Mouse (Mus musculus) c-Kit-positive CD71-positive TER-119-negative erythroid progenitor cells, embryonic 14.5 days (primary cell): ENCODE measurements around the gene Sf3b6.

Experiments
- DNase-seq: peaks from one replicate; pipeline ENCODE4 v3.0.0-alpha.2; 2013; ENCODE audit warnings: low read depth

Gene Sf3b6

GRCm38 (mm10) chr12:4840741-4841140 lies 23.4 kb downstream of the Sf3b6 start:
- DNase-seq = no peak

DNA sequence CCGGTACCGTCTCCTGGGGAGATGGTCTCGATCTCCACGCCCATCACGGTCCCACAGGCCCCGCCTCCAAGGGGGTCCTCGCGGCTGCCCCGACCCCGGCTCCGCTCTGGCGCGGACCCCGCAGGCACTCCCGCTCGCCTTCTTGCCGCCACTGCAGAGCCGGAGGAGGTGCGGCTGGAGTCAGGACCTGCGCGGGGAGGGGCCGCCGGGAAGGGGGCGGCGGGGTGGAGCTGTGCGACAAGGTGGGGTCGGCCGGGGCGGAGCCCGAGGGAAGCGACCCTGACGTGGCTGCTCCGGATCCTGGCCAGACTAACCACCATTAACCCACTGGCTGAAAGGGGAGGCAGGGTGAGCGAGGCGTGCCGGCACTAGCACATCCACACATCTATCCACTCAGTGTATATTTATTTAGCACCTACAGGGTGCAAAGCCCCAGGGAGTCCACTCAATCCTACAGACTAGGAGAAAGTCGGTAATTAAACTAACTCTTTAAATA lies 24.1 kb downstream of the Sf3b6 start, which contains the start of gene Fkbp1b:
Gene Fkbp1b (minus strand): TSS at position 200 of the 496 bp plus-strand sequence.
- DNase-seq = no peak

GRCm38 (mm10) chr12:4842456-4842855 lies 25.1 kb downstream of the Sf3b6 start:
- DNase-seq = no peak

- peak; percentile 89 for DNase-seq
Measured at GRCm38 (mm10) chr12:4842890-4843597, 25.7 kb downstream of the Sf3b6 start, which contains the start of gene Wdcp. Gene Wdcp (plus strand): TSS chr12:4843303.

DNA sequence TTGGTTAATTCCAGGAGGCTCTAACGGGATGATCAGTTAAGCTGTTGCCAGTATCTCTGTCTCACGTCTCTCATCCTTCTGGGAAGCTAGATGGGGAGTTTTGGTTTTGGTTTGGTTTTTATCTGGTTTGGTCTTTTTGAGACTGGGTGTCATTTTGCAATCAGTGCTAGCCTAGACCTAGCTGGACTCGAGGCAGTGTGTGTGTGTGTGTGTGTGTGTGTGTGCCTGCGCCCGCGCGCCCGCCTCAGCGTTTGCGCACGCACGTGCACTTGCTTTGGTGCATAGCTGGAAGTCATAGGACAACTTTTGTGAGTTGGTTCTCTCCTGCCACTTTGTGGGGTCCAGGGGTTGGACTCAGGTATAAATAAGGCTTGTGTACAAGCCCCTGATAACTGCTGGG lies 26.4 kb downstream of the Sf3b6 start:
- DNase-seq = no peak

- DNase-seq = no peak
Measured at GRCm38 (mm10) chr12:4856160-4856559, 38.8 kb downstream of the Sf3b6 start.

DNA sequence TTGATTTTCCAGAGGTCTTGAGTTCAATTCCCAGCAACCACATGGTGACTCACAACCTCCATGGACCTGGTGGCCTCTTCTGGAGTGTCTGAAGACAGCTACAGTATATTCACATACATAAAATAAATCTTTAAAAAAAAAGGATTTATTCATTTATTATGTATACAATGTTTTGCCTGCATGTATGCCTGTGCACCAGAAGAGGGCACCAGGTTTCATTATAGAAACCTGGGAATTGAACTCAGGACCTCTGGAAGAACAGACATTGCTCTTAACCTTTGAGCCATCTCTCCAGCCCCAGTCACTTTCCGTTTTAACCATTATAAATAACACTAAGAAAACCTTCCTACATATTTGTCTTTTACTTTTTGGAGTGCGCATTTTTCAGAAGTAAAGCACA lies 39.5 kb downstream of the Sf3b6 start:
- DNase-seq = no peak

DNA sequence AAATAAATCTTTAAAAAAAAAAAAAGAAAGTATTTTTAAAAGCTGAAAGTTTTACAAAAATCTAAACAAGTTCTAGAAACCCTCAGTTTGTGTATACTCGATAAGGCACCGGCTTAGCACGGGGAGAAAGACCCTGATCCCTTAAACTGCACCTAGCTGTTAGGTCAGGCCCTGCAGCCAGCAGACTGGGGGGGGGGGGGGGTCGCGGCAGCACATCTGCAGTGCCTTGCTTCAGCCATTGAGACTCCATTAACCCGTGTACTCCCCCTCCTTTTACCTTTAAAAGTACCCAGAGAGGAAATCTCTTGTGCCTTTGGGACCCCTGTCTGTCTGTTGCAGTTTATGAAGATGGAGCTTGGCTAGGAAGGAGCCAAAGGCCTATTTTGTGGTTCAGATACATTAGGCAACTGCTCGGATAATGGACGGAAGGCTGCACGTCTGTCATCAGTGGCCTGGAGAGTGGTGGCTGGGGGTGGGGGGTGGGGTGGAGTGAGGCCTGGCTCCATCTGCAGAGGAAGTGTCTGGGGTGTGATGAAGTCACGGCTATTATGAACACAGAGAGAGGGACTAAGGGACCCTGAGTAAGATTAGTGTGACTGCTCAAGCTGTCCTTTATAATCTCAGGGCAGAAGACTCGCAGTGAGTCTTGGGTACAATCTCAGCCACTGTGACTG lies 42.0 kb downstream of the Sf3b6 start:
- no peak for DNase-seq

DNA sequence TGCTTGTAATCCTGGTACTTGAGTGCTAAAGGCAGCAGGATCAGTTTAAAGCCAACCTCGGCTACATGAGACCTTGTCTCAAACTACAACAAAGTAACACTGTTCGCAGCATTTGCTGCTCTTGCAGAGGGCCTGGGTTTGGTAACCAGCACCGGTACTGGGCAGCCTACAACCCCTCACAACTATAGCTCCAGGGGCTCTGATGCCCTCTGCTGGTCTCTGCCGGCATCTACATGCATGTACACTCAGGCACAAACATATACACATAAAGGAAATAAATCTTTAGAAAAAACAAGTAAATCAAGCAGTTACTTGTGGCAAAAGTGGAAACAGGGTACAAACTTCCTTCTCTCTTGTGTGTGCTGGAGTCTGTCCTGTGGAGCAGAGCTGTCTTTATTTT lies 45.3 kb downstream of the Sf3b6 start:
- no peak for DNase-seq

- no peak for DNase-seq
Measured at GRCm38 (mm10) chr12:4863654-4864337, 46.5 kb downstream of the Sf3b6 start.

DNA sequence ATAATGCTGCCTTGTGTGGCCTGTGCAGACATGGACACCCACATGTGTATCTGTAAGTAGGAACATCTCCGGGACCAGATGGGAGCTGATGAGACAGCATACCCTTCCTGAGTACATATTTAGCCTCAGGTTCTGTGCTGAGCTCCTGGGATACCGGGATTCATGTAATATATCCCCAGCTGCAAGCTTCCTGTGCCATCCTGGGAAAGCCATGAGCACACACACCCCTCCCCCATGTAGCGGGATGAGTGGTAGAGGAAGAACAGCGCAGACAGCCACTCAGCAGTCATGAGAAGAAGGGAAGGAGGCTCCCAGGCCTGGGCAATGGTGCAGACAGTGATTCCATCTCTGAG lies 47.0 kb downstream of the Sf3b6 start:
- DNase-seq = no peak

- no peak for DNase-seq
Measured at GRCm38 (mm10) chr12:4868924-4869323, 51.6 kb downstream of the Sf3b6 start.

DNA sequence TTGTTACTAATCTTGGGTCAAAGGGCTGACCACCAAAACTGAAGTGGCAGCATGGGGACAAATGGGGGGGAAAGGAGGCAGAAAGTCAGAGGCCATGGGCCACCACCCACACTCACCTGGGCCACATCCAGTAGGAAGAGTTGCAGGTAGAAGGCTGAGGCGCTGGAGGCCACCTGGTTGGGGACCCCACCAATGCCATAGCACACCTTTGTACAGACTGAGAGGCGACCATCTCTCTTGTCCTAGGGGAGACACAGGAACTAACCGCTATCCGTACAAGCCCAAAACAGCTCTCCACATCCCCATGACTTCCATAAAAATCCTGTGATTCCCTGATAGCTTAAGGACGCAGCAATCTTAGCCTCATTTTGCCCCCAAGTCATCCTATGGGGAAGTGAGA lies 53.9 kb downstream of the Sf3b6 start:
- no peak for DNase-seq

- no peak for DNase-seq
Measured at GRCm38 (mm10) chr12:4872273-4872672, 54.9 kb downstream of the Sf3b6 start.

- peak; percentile 82 for DNase-seq
Measured at GRCm38 (mm10) chr12:4872983-4873477, 55.7 kb downstream of the Sf3b6 start.

- DNase-seq = no peak
Measured at GRCm38 (mm10) chr12:4873531-4873930, 56.2 kb downstream of the Sf3b6 start.

GRCm38 (mm10) chr12:4874161-4874927 lies 57.0 kb downstream of the Sf3b6 start, which contains the start of gene Mfsd2b:
Gene Mfsd2b (minus strand): TSS chr12:4874359.
- DNase-seq = peak; percentile 85

DNA sequence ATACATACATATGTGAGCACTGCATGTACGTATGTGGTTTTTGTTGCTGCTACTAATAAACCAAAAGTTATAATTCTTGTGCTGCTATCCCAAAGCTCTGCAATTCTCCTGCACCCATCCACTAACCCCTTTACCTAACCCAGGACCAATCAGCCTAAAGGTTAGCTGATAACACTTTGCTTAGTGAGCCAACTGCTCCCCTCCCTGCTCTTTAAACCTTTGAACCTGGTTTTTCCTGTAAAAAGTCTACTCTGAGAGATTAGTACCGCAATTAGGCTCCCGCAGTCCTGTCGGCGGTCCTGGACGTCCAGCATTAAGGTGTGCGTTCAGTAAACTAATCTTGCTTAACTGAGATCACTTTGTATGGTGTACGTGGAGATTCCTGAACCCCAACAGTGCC lies 58.3 kb downstream of the Sf3b6 start:
- no peak for DNase-seq
